Comparison of ENCODE assay signal across 15 mouse cellular contexts in genomic region chr6:83500462-83500861, GRCm38 (mm10). TPM values are rescaled to one million over a fixed set of nuclear protein-coding genes. Genes with fewer than 3 reads are reported as not detected.
DNase-seq lines count a peak whose midpoint lies in the region; ATAC-seq and TF ChIP-seq lines count a peak whose summit lies in the region.
"Had no signal": no experiment of that assay in that cellular context is flagged by ENCODE, and none has a peak within 500 bp of the region (broad histone marks: within the 10 kb centered on the region; RNA-seq: fewer than 3 reads in every experiment).

No protein-coding gene starts in this region.

- H3K4me3 ChIP-seq in layer of hippocampus, adult 2 months: no peak overlapping the region
- H3K4me3 ChIP-seq: erythroblast, embryonic 14.5 days; myocyte had no signal

- no peak for DNase-seq in layer of hippocampus, adult 2 months (ENCODE audit: low spot score in 2 of 2)
- DNase-seq in layer of hippocampus, adult 11-12 months (ENCODE audit: low spot score): no peak
- peak; percentile 50 for DNase-seq in thymus, postnatal 4 days
- DNase-seq in thymus, postnatal 10 days (ENCODE audit: low spot score in 2 of 2): no peak
- DNase-seq in ZHBTc4 (ENCODE audit: low read depth, low spot score): peak; percentile 60
- DNase-seq in adrenal gland, postnatal 25 days: no peak
- DNase-seq: adrenal gland, adult 2 months; embryo, embryonic 11 days; kidney, adult 8-10 months; lung, adult 18-20 months had no signal

- H3K27ac ChIP-seq in layer of hippocampus, adult 2 months: no peak overlapping the region

- no peak for ATAC-seq in inflammation-experienced regulatory T-cells, adult 6 months

- peak; percentile 69 for TF ChIP-seq CTCF in layer of hippocampus, adult 2 months (conservative IDR thresholded peaks at IDR 0.05)

RNA-seq across cellular contexts. Expression of gene Dguok, which starts 6.3 kb away (rescaled TPM):
- total RNA-seq in layer of hippocampus, adult 2 months (2021): 10 to 100 TPM; 36.8 to 38.6 TPM
- total RNA-seq in adrenal gland, postnatal 25 days (2021): 50.2 and 56.8 TPM in 2 replicates
- 100 to 1,000 TPM in 1 of 3 experiments, 10 to 100 TPM in 2; 60.1 to 100 (median 87.6) TPM for polyA plus RNA-seq in inflammation-experienced regulatory T-cells, adult 6 months (2017; shearing (Covaris generic))

RNA-seq across cellular contexts. Expression of gene Actg2, which starts 35.6 kb away (rescaled TPM):
- total RNA-seq in layer of hippocampus, adult 2 months (2021): not detected
- total RNA-seq in adrenal gland, postnatal 25 days (2021): not detected in 2 replicates
- 10 to 100 TPM; 25.8 to 52.0 (median 35.3) TPM for polyA plus RNA-seq in inflammation-experienced regulatory T-cells, adult 6 months (2017; shearing (Covaris generic))
- total RNA-seq: hematopoietic stem cell, adult 5-6 weeks; left cerebral cortex, postnatal 36 days had no signal
- polyA plus RNA-seq: erythroblast, embryonic 14.5 days had no signal

RNA-seq across cellular contexts. Expression of gene Tet3, which starts 41.6 kb away (rescaled TPM):
- total RNA-seq in layer of hippocampus, adult 2 months (2021): 10 to 100 TPM; 61.0 to 65.9 TPM
- total RNA-seq in adrenal gland, postnatal 25 days (2021): 38.5 and 52.6 TPM in 2 replicates
- 10 to 100 TPM; 13.2 to 19.4 (median 18.7) TPM for polyA plus RNA-seq in inflammation-experienced regulatory T-cells, adult 6 months (2017; shearing (Covaris generic))

Comparison
In these comparisons a context has a peak if more than half of its experiments do, and no peak if none do; other contexts are left out.
1. DNase-seq: peak in thymus, postnatal 4 days (single experiment) and ZHBTc4 (single experiment); none in layer of hippocampus, adult 2 months (0 of 2), layer of hippocampus, adult 11-12 months (single experiment), thymus, postnatal 10 days (0 of 2) and adrenal gland, postnatal 25 days (single experiment).